Mouse (Mus musculus) lung, embryonic 14.5 days (tissue): ENCODE measurements around the gene Odc1. TPM values are rescaled to one million over a fixed set of nuclear protein-coding genes. Genes with fewer than 3 reads are reported as not detected.
"Not testable (repeated sequence)": the region's sequence is repeated elsewhere in the genome, so short reads cannot be mapped to it uniquely, and the experiment has no call there.

Experiments used
- ATAC-seq: fragments of 200-750 bp; cut with Nextera tagmentation; 2 replicates; pipeline ENCODE4 v1.8.0; 2017; ENCODE audit warnings: mild to moderate bottlenecking, moderate TSS enrichment, moderate library complexity; ENCODE audit not compliant: insufficient read depth
- DNase-seq: peaks from one replicate; pipeline ENCODE4 v3.0.0-alpha.2; 2015
- H3K27ac ChIP-seq: fragments of 300-500 bp; sonication (generic); 2 replicates; pipeline ENCODE4 v1.5.1; 2014; ENCODE audit warnings: low read depth, mild to moderate bottlenecking, moderate library complexity
- H3K27me3 ChIP-seq: fragments of 300-500 bp; sonication (generic); 2 replicates; pipeline ENCODE4 v1.6.1; 2014; ENCODE audit warnings: low read length, control low read depth; ENCODE audit not compliant: insufficient read depth
- H3K36me3 ChIP-seq: fragments of 300-500 bp; sonication (generic); 2 replicates; pipeline ENCODE4 v1.6.1; 2014; ENCODE audit warnings: control low read depth; ENCODE audit not compliant: insufficient read depth
- H3K4me1 ChIP-seq: fragments of 300-500 bp; sonication (generic); 2 replicates; pipeline ENCODE4 v1.6.1; 2014; ENCODE audit warnings: antibody characterized with exemption, control low read depth; ENCODE audit not compliant: insufficient read depth
- H3K4me2 ChIP-seq: fragments of 300-500 bp; sonication (generic); 2 replicates; pipeline ENCODE4 v1.6.1; 2014; ENCODE audit warnings: mild to moderate bottlenecking
- H3K4me3 ChIP-seq: fragments of 300-500 bp; sonication (generic); 2 replicates; pipeline ENCODE4 v1.5.1; 2014; ENCODE audit warnings: low read depth, low read length
- H3K9ac ChIP-seq: fragments of 300-500 bp; sonication (generic); 2 replicates; pipeline ENCODE4 v1.6.1; 2014
- H3K9me3 ChIP-seq: fragments of 300-500 bp; sonication (generic); 2 replicates; pipeline ENCODE4 v1.6.1; 2016; ENCODE audit warnings: low read depth, low read length, control low read depth
- CTCF ChIP-seq: IDR thresholded peaks from 2 replicates; pipeline ENCODE4 v1.5.1; 2016; ENCODE audit warnings: antibody characterized with exemption, low read depth
- WGBS: fragments of 180-500 bp; shearing (Covaris S2); extraction: QIAGEN DNeasy Blood & Tissue Kit; methylation state at CpG from one replicate; pipeline ENCODE4 v1.1.7; 2014; 5-methylcytosine and 5-hydroxymethylcytosine counted together
- polyA plus RNA-seq: library from polyadenylated mRNA; unstranded; fragments of >200 nt; fragmentation: Nextera tagmentation; extraction: Ambion mirVana; gene quantifications from 2 replicates; pipeline ENCODE4 v1.2.1, GENCODE M21; 2014

The Odc1 gene
- polyA plus RNA-seq, 1 experiment from 2014 or later: 273 TPM

- Histone ChIP-seq H3K27me3 (no peaks in the 10 kb centered on the region), H3K9ac (no peak overlapping the region), H3K36me3 (no peaks in the 10 kb centered on the region), H3K9me3 (no peaks in the 10 kb centered on the region), H3K4me1 (no peaks in the 10 kb centered on the region), H3K27ac (no peak overlapping the region), H3K4me3 (no peak overlapping the region), H3K4me2 (no peak overlapping the region; the same call in 1 of the 2 replicates)
- ATAC-seq (no peak; the same call in 1 of the 2 replicates), DNase-seq (no peak)
- no peak for TF ChIP-seq CTCF
- WGBS: 87% methylated on average over 3 of the region's 3 CpGs
Measured at GRCm38 (mm10) chr12:17538087-17538486, 6.5 kb upstream of the Odc1 start.

GRCm38 (mm10) chr12:17539041-17539440 lies 5.6 kb upstream of the Odc1 start:
- no peak for TF ChIP-seq CTCF
- WGBS: 51% methylated on average over 6 of the region's 6 CpGs
- Histone ChIP-seq H3K4me3 (no peak overlapping the region), H3K27me3 (no peaks in the 10 kb centered on the region), H3K4me1 (no peaks in the 10 kb centered on the region), H3K9ac (no peak overlapping the region), H3K36me3 (no peaks in the 10 kb centered on the region), H3K27ac (no peak overlapping the region), H3K9me3 (no peaks in the 10 kb centered on the region), H3K4me2 (no peak overlapping the region)
- ATAC-seq: no peak
- no peak for DNase-seq

GRCm38 (mm10) chr12:17540040-17540552 lies 4.5 kb upstream of the Odc1 start:
- no peaks in the 10 kb centered on the region for H3K36me3 ChIP-seq
- H3K27ac ChIP-seq: no peak overlapping the region
- ATAC-seq (no peak), DNase-seq (no peak)
- H3K4me3 ChIP-seq: no peak overlapping the region
- H3K27me3 ChIP-seq: no peaks in the 10 kb centered on the region
- no peaks in the 10 kb centered on the region for H3K9me3 ChIP-seq
- no peaks in the 10 kb centered on the region for H3K4me1 ChIP-seq
- no peak overlapping the region for H3K9ac ChIP-seq
- no peak for TF ChIP-seq CTCF
- H3K4me2 ChIP-seq: no peak overlapping the region
- WGBS: 71% methylated on average over 6 of the region's 6 CpGs

GRCm38 (mm10) chr12:17545107-17545571 lies 545 bp downstream of the Odc1 start:
- under 1% methylated on average over 40 of the region's 40 CpGs for WGBS
- Histone ChIP-seq H3K9me3 (no peaks in the 10 kb centered on the region), H3K4me2 (peak overlapping the region; percentile 86), H3K36me3 (peaks cover 36% of the 10 kb centered on the region), H3K4me3 (peak overlapping the region; percentile 93), H3K4me1 (peaks cover 5% of the 10 kb centered on the region; the same call in 1 of the 2 replicates), H3K9ac (peak overlapping the region; percentile 96), H3K27ac (peak overlapping the region; percentile 87), H3K27me3 (no peaks in the 10 kb centered on the region)
- ATAC-seq: peak; percentile 54
- no peak for TF ChIP-seq CTCF
- DNase-seq: peak; percentile 54

- peak; percentile 43 for DNase-seq
- WGBS: 1% methylated on average over 8 of the region's 8 CpGs
Measured at GRCm38 (mm10) chr12:17545884-17546283, 1.3 kb downstream of the Odc1 start.

GRCm38 (mm10) chr12:17547552-17547951 lies 3.0 kb downstream of the Odc1 start:
- H3K4me3 ChIP-seq, DNase-seq, H3K27me3 ChIP-seq, ATAC-seq, H3K27ac ChIP-seq, H3K4me1 ChIP-seq, H3K4me2 ChIP-seq, H3K9me3 ChIP-seq, H3K9ac ChIP-seq: not testable (repeated sequence)
- WGBS: 91% methylated on average over 9 of the region's 9 CpGs
- H3K36me3 ChIP-seq: peaks cover 55% of the 10 kb centered on the region

More at GRCm38 (mm10) chr12:17545884-17546283, 1.3 kb downstream of the Odc1 start:
- H3K27me3 ChIP-seq: no peaks in the 10 kb centered on the region
- H3K9ac ChIP-seq: peak overlapping the region; percentile 96
- H3K4me1 ChIP-seq: peaks cover 5% of the 10 kb centered on the region; the same call in 1 of the 2 replicates
- peak overlapping the region; percentile 93 for H3K4me3 ChIP-seq
- peaks cover 40% of the 10 kb centered on the region for H3K36me3 ChIP-seq
- H3K4me2 ChIP-seq: peak overlapping the region; percentile 86
- no peaks in the 10 kb centered on the region for H3K9me3 ChIP-seq
- TF ChIP-seq CTCF: no peak
- ATAC-seq: no peak
- H3K27ac ChIP-seq: no peak overlapping the region

- no peak overlapping the region for H3K4me2 ChIP-seq
- ATAC-seq (no peak), DNase-seq (no peak)
- no peaks in the 10 kb centered on the region for H3K27me3 ChIP-seq
- TF ChIP-seq CTCF: no peak
- no peaks in the 10 kb centered on the region for H3K9me3 ChIP-seq
- no peak overlapping the region for H3K27ac ChIP-seq
- peaks cover 55% of the 10 kb centered on the region for H3K36me3 ChIP-seq
- H3K9ac ChIP-seq: no peak overlapping the region
- no peak overlapping the region for H3K4me3 ChIP-seq
- peaks cover 5% of the 10 kb centered on the region; the same call in 1 of the 2 replicates for H3K4me1 ChIP-seq
- WGBS: 68% methylated on average over 5 of the region's 5 CpGs
Measured at GRCm38 (mm10) chr12:17548505-17548904, 3.9 kb downstream of the Odc1 start.

GRCm38 (mm10) chr12:17549421-17549820 lies 4.8 kb downstream of the Odc1 start:
- ATAC-seq: not testable (repeated sequence)

More at GRCm38 (mm10) chr12:17549421-17549820, 4.8 kb downstream of the Odc1 start:
- DNase-seq, H3K9ac ChIP-seq, H3K27me3 ChIP-seq, H3K4me1 ChIP-seq, H3K4me2 ChIP-seq, H3K27ac ChIP-seq, H3K9me3 ChIP-seq, H3K4me3 ChIP-seq: not testable (repeated sequence)
- peaks cover 55% of the 10 kb centered on the region for H3K36me3 ChIP-seq
- 84% methylated on average over 5 of the region's 5 CpGs for WGBS
